Mouse (Mus musculus) CH12.LX (cell line): ENCODE measurements at regions not wholly inside any gene's neighbourhood (a gene's known extent, or its start where the extent isn't known, plus 50 kb on each side); places are given as distances from the start of the nearest gene placed in this dataset.

Source experiments
- CHD2 ChIP-seq: IDR thresholded peaks from 2 replicates; pipeline ENCODE4 v1.6.1; 2011; ENCODE audit warnings: low read length, improper control_type of control experiment
- CTCF ChIP-seq, 2 experiments: IDR thresholded peaks in 1 of 2; conservative IDR thresholded peaks in 1 of 2; 2 replicates each; pipeline ENCODE4 v1.5.1; 2011 to 2012; ENCODE audit warnings: low read depth in 2 of 2, low read length in 2 of 2, improper control_type of control experiment in 1 of 2, inconsistent platforms in 1 of 2, mild to moderate bottlenecking in 1 of 2, moderate library complexity in 1 of 2
- MAX ChIP-seq: IDR thresholded peaks from 2 replicates; pipeline ENCODE4 v1.6.1; 2011; ENCODE audit warnings: low read length, improper control_type of control experiment
- NRF1 ChIP-seq: IDR thresholded peaks from 2 replicates; pipeline ENCODE4 v1.6.1; 2014; ENCODE audit warnings: low read depth, mild to moderate bottlenecking, inconsistent platforms, low read length, improper control_type of control experiment, moderate library complexity
- POLR2A ChIP-seq: IDR thresholded peaks from 2 replicates; pipeline ENCODE4 v1.6.1; 2011; ENCODE audit warnings: low read depth, mild to moderate bottlenecking, improper control_type of control experiment, low read length
- POLR2AphosphoS2 ChIP-seq: IDR thresholded peaks from 2 replicates; pipeline ENCODE4 v1.6.1; 2011; ENCODE audit warnings: low read depth, low read length, improper control_type of control experiment
- TCF12 ChIP-seq: IDR thresholded peaks from 2 replicates; pipeline ENCODE4 v1.6.1; 2014; ENCODE audit warnings: low read depth, mild to moderate bottlenecking, inconsistent platforms, low read length, improper control_type of control experiment

- TF ChIP-seq TCF12 (no peak), POLR2AphosphoS2 (no peak), NRF1 (no peak), CTCF (conservative IDR thresholded peaks at IDR 0.05 in 1 of 2, IDR thresholded peaks at IDR 0.05 in 1 of 2; ENCODE audit: low read depth in 2 of 2, low read length in 2 of 2) (no peak), CHD2 (no peak), MAX (no peak), POLR2A (no peak)
Measured at GRCm38 (mm10) chr9:113093863-113094390, 614.1 kb downstream of the Pdcd6ip start.
